Mouse (Mus musculus): ENCODE results near the gene Fam160a1. TPM values are rescaled to one million over a fixed set of nuclear protein-coding genes. Genes with fewer than 3 reads are reported as not detected.

Fam160a1 gene
- polyA plus RNA-seq, 1 experiment from 2014 or later = 0.60 TPM

DNA sequence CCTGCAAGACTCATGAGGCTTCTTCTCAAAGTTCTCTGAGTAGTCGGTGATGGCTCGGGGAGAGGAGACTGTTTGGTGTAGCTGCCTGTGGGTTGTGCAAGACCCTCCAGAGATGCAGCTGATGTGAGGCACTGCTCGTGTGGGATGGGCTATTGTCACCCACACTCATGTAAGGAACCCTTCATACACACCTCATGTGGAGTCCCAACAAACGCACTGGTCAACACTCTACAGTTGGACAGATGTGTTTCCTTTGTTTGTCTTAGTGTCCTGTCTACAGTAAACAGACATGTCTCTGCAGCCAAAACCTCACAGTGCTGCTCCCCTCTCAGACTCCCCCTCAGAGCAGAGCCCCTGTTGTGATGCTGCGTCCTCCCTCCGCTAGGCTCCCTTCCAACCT lies 147.2 kb downstream of the Fam160a1 start:
- ATAC-seq (replicated peaks; ENCODE audit: low FRiP score) (no peak), DNase-seq (ENCODE audit: low spot score) (no peak)
- 85% methylated on average over 6 of the region's 6 CpGs for WGBS
- H3K9me3 ChIP-seq (ENCODE audit: control insufficient read depth, low read length) = no peaks in the 10 kb centered on the region
- H3K4me2 ChIP-seq = no peak overlapping the region
- H3K4me1 ChIP-seq (replicated peaks; ENCODE audit: control insufficient read depth, insufficient read depth, low read length) = no peaks in the 10 kb centered on the region
- H3K36me3 ChIP-seq (ENCODE audit: control insufficient read depth, insufficient read depth, low read length) = no peaks in the 10 kb centered on the region
- H3K4me3 ChIP-seq (ENCODE audit: low read depth, low read length) = no peak overlapping the region
- H3K27me3 ChIP-seq (replicated peaks; ENCODE audit: control insufficient read depth, insufficient read depth, low read length) = peaks cover 3% of the 10 kb centered on the region; the same call in 1 of the 2 replicates
- H3K27ac ChIP-seq (ENCODE audit: low read depth, low read length) = no peak overlapping the region
- no peak overlapping the region for H3K9ac ChIP-seq (ENCODE audit: low read depth, low read length)

DNA sequence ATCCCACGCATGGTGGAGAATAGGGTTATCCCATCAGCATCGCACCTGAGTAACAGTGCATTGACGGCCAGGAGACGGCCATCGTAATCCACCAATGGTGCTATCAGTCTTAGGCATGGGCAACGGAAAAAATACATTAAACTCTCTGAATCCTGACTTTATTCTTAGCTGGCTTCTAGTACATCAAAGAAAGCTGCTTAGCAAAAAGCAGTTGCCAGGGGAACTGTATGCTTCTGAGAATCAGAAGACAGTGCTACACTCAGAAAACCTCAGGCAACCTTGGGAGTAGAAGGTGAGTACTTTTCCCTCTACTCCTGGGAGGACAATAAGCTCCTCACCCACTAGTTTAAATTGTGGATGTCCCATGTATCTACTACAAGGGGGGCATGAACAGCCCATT lies 149.4 kb downstream of the Fam160a1 start:
- Histone ChIP-seq H3K27ac (ENCODE audit: low read depth, low read length) (no peak overlapping the region), H3K36me3 (ENCODE audit: control insufficient read depth, insufficient read depth, low read length) (no peaks in the 10 kb centered on the region), H3K9me3 (ENCODE audit: control insufficient read depth, low read length) (no peaks in the 10 kb centered on the region), H3K4me1 (replicated peaks; ENCODE audit: control insufficient read depth, insufficient read depth, low read length) (no peaks in the 10 kb centered on the region), H3K4me2 (no peak overlapping the region), H3K27me3 (replicated peaks; ENCODE audit: control insufficient read depth, insufficient read depth, low read length) (peaks cover 2% of the 10 kb centered on the region; the same call in 1 of the 2 replicates), H3K4me3 (ENCODE audit: low read depth, low read length) (no peak overlapping the region), H3K9ac (ENCODE audit: low read depth, low read length) (no peak overlapping the region)
- ATAC-seq (replicated peaks; ENCODE audit: low FRiP score) = no peak
- no peak for DNase-seq (ENCODE audit: low spot score)
- WGBS = 86% methylated on average over 6 of the region's 6 CpGs

DNA sequence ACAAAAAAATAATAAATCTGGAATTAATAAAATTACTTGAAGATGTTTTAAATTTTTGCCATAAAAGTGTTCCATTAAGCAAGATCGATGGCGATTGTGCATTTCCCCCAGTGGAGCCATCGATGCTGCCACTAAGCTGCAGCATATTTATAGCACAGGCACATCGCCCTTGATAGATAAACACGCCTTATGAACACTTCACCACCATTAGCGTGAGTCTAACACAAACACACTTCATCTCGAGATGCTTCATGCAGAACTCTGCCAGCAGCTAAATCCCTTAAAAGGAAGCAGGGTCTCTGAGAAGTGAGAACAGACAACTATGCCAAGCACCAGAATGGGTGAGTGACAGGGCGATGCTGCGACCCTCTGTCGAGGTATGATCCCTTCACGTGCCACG lies 150.4 kb downstream of the Fam160a1 start:
- Histone ChIP-seq H3K9me3 (ENCODE audit: control insufficient read depth, low read length) (no peaks in the 10 kb centered on the region), H3K9ac (ENCODE audit: low read depth, low read length) (no peak overlapping the region), H3K4me3 (ENCODE audit: low read depth, low read length) (no peak overlapping the region), H3K4me2 (no peak overlapping the region), H3K36me3 (ENCODE audit: control insufficient read depth, insufficient read depth, low read length) (no peaks in the 10 kb centered on the region), H3K27me3 (replicated peaks; ENCODE audit: control insufficient read depth, insufficient read depth, low read length) (no peaks in the 10 kb centered on the region; the same call in 1 of the 2 replicates), H3K4me1 (replicated peaks; ENCODE audit: control insufficient read depth, insufficient read depth, low read length) (no peaks in the 10 kb centered on the region), H3K27ac (ENCODE audit: low read depth, low read length) (no peak overlapping the region)
- DNase-seq (ENCODE audit: low spot score) (no peak), ATAC-seq (replicated peaks; ENCODE audit: low FRiP score) (no peak)
- WGBS = 78% methylated on average over 12 of the region's 12 CpGs

DNA sequence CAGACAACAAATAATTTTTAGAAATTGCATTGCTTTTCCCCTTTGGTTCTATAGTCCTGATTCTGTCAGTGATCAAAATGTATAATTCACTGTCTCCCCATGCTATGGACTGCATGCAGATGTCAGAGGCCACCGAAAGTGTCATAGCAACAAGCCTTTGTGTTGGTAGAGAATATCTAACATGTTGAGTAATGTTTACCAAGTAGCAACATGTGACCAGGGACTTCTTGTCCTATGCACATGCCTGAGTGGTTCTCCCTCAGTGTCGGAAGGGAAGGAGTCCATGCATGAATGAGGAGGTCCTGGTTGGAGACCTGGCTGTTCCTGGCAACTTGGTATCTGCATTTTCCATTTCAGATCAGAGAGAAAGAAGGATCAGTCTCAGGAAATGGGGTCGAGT lies 150.9 kb downstream of the Fam160a1 start:
- Histone ChIP-seq H3K9me3 (ENCODE audit: control insufficient read depth, low read length) (no peaks in the 10 kb centered on the region), H3K36me3 (ENCODE audit: control insufficient read depth, insufficient read depth, low read length) (no peaks in the 10 kb centered on the region), H3K27ac (ENCODE audit: low read depth, low read length) (no peak overlapping the region), H3K9ac (ENCODE audit: low read depth, low read length) (no peak overlapping the region), H3K4me3 (ENCODE audit: low read depth, low read length) (no peak overlapping the region), H3K4me1 (replicated peaks; ENCODE audit: control insufficient read depth, insufficient read depth, low read length) (no peaks in the 10 kb centered on the region), H3K27me3 (replicated peaks; ENCODE audit: control insufficient read depth, insufficient read depth, low read length) (no peaks in the 10 kb centered on the region; the same call in 1 of the 2 replicates), H3K4me2 (no peak overlapping the region)
- DNase-seq (ENCODE audit: low spot score) (no peak), ATAC-seq (replicated peaks; ENCODE audit: low FRiP score) (no peak)
- WGBS = 73% methylated on average over 3 of the region's 3 CpGs

- WGBS = 78% methylated on average over 10 of the region's 10 CpGs
- ATAC-seq (replicated peaks; ENCODE audit: low FRiP score) (no peak), DNase-seq (ENCODE audit: low spot score) (no peak)
- H3K4me2 ChIP-seq = no peak overlapping the region
- no peak overlapping the region for H3K9ac ChIP-seq (ENCODE audit: low read depth, low read length)
- H3K4me3 ChIP-seq (ENCODE audit: low read depth, low read length) = no peak overlapping the region
- no peak overlapping the region for H3K27ac ChIP-seq (ENCODE audit: low read depth, low read length)
- no peaks in the 10 kb centered on the region for H3K9me3 ChIP-seq (ENCODE audit: control insufficient read depth, low read length)
- no peaks in the 10 kb centered on the region; the same call in 1 of the 2 replicates for H3K27me3 ChIP-seq (replicated peaks; ENCODE audit: control insufficient read depth, insufficient read depth, low read length)
- no peaks in the 10 kb centered on the region for H3K4me1 ChIP-seq (replicated peaks; ENCODE audit: control insufficient read depth, insufficient read depth, low read length)
- no peaks in the 10 kb centered on the region for H3K36me3 ChIP-seq (ENCODE audit: control insufficient read depth, insufficient read depth, low read length)
Measured at GRCm38 (mm10) chr3:85664591-85665171, 152.4 kb downstream of the Fam160a1 start.

GRCm38 (mm10) chr3:85663826-85664225 lies 153.3 kb downstream of the Fam160a1 start:
- Histone ChIP-seq H3K4me1 (replicated peaks; ENCODE audit: control insufficient read depth, insufficient read depth, low read length) (no peaks in the 10 kb centered on the region), H3K9ac (ENCODE audit: low read depth, low read length) (no peak overlapping the region), H3K4me3 (ENCODE audit: low read depth, low read length) (no peak overlapping the region), H3K9me3 (ENCODE audit: control insufficient read depth, low read length) (no peaks in the 10 kb centered on the region), H3K27ac (ENCODE audit: low read depth, low read length) (no peak overlapping the region), H3K36me3 (ENCODE audit: control insufficient read depth, insufficient read depth, low read length) (no peaks in the 10 kb centered on the region), H3K27me3 (replicated peaks; ENCODE audit: control insufficient read depth, insufficient read depth, low read length) (no peaks in the 10 kb centered on the region; the same call in 1 of the 2 replicates), H3K4me2 (no peak overlapping the region)
- ATAC-seq (replicated peaks; ENCODE audit: low FRiP score) (no peak), DNase-seq (ENCODE audit: low spot score) (no peak)
- WGBS = 74% methylated on average over 5 of the region's 5 CpGs

- H3K27ac ChIP-seq (ENCODE audit: low read depth, low read length) = no peak overlapping the region
- 69% methylated on average over 10 of the region's 10 CpGs for WGBS
- DNase-seq (ENCODE audit: low spot score) (no peak), ATAC-seq (replicated peaks; ENCODE audit: low FRiP score) (no peak)
- H3K36me3 ChIP-seq (ENCODE audit: control insufficient read depth, insufficient read depth, low read length) = no peaks in the 10 kb centered on the region
- no peak overlapping the region for H3K4me3 ChIP-seq (ENCODE audit: low read depth, low read length)
- H3K4me1 ChIP-seq (replicated peaks; ENCODE audit: control insufficient read depth, insufficient read depth, low read length) = no peaks in the 10 kb centered on the region
- no peaks in the 10 kb centered on the region; the same call in 1 of the 2 replicates for H3K27me3 ChIP-seq (replicated peaks; ENCODE audit: control insufficient read depth, insufficient read depth, low read length)
- H3K9me3 ChIP-seq (ENCODE audit: control insufficient read depth, low read length) = no peaks in the 10 kb centered on the region
- no peak overlapping the region for H3K4me2 ChIP-seq
- H3K9ac ChIP-seq (ENCODE audit: low read depth, low read length) = no peak overlapping the region
Measured at GRCm38 (mm10) chr3:85661926-85662813, 154.9 kb downstream of the Fam160a1 start.

DNA sequence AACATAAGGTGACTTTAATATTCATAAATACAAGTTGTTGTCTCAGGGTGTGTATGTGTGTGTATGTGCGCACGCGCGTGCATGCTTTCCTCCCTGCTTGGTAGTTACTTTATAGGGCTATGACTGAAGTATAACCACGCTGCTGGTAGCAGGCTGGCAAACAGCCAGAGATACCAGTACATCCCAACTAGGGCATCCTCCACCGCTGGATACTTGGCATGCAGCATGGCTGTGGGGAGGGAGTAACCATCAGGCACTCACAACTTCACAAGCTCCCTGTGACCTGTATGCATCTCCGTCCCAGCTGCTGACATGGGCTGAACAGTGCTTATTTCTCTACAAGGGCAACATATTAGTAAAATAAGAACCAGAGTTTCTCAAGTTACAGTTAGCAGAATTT lies 157.4 kb downstream of the Fam160a1 start:
- Histone ChIP-seq H3K4me3 (ENCODE audit: low read depth, low read length) (no peak overlapping the region), H3K27me3 (replicated peaks; ENCODE audit: control insufficient read depth, insufficient read depth, low read length) (no peaks in the 10 kb centered on the region), H3K36me3 (ENCODE audit: control insufficient read depth, insufficient read depth, low read length) (no peaks in the 10 kb centered on the region), H3K9ac (ENCODE audit: low read depth, low read length) (no peak overlapping the region), H3K27ac (ENCODE audit: low read depth, low read length) (no peak overlapping the region), H3K9me3 (ENCODE audit: control insufficient read depth, low read length) (no peaks in the 10 kb centered on the region), H3K4me2 (no peak overlapping the region), H3K4me1 (replicated peaks; ENCODE audit: control insufficient read depth, insufficient read depth, low read length) (no peaks in the 10 kb centered on the region)
- ATAC-seq (replicated peaks; ENCODE audit: low FRiP score) = no peak
- WGBS = 92% methylated on average over 7 of the region's 7 CpGs
- DNase-seq (ENCODE audit: low spot score) = no peak

All from liver, embryonic 11.5 days (tissue).